Mouse (Mus musculus): Measurements from ENCODE around the gene Cebpa. TPM values are rescaled to one million over a fixed set of nuclear protein-coding genes. Genes with fewer than 3 reads are reported as not detected.

Gene Cebpa
- polyA plus RNA-seq (2015; fragmentation: Nextera tagmentation; extraction: Ambion mirVana) = 5.3 and 5.5 TPM in 2 replicates

DNA sequence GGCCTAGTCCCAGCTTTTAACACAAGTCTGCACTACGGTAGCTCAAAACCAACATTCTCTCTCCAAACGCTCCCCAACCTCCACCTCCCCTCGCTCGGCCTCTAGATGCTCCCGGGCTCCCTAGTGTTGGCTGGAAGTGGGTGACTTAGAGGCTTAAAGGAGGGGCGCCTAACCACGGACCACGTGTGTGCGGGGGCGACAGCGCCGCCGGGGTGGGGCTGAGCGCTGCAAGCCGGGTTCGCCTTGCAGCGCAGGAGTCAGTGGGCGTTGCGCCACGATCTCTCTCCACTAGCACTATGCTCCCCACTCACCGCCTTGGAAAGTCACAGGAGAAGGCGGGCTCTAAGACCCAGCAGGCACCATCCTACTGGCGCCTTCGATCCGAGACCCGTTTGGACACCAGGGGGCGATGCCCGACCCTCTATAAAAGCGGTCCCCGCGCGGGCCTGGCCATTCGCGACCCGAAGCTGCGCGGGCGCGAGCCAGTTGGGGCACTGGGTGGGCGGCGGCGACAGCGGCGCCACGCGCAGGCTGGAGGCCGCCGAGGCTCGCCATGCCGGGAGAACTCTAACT, at the start of gene Cebpa:
Gene Cebpa (plus strand): TSS at position 453 of the 573 bp plus-strand sequence.
- Histone ChIP-seq H3K9ac (peak within 1 kb of the TSS; percentile 78), H3K27ac (peak within 1 kb of the TSS; percentile 87), H3K4me3 (peak within 1 kb of the TSS; percentile 61), H3K9me3 (no peaks in the 10 kb centered on the region), H3K4me2 (peak within 1 kb of the TSS; percentile 96), H3K4me1 (peaks cover 49% of the 10 kb centered on the region), H3K36me3 (no peaks in the 10 kb centered on the region), H3K27me3 (peaks cover 74% of the 10 kb centered on the region)
- WGBS = under 1% methylated on average over 50 of the region's 50 CpGs
- peak; percentile 86 for ATAC-seq (ENCODE audit: insufficient number of reproducible peaks, insufficient read depth, low FRiP score, low TSS enrichment, low read depth)

DNA sequence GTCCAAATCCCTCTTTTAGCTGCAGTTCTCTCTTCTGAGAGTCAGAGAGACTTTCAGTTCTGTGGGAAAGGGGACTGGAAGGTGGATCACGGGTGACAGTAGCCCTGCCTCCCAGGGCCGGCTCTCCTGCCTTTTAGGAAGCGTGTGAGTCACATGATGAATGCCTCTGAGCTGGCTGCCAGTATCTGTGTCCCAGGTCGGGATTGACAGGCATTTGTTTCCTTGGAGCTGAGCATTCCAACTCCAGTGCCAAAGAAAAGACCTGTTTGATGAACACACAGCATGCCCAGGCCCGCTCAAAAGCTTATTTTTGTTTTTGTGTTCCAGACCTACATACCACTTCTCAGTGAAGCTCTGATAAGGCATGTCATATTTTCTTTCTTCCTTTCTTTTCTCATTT, 42.4 kb upstream of the Cebpa start:
- Histone ChIP-seq H3K4me3 (no peak overlapping the region), H3K9me3 (no peaks in the 10 kb centered on the region), H3K4me2 (no peak overlapping the region), H3K27ac (peak overlapping the region; percentile 33; the same call in 1 of the 2 replicates), H3K27me3 (no peaks in the 10 kb centered on the region), H3K4me1 (peaks cover 16% of the 10 kb centered on the region), H3K9ac (no peak overlapping the region), H3K36me3 (no peaks in the 10 kb centered on the region)
- WGBS = 43% methylated on average over 5 of the region's 5 CpGs
- no peak for ATAC-seq (ENCODE audit: insufficient number of reproducible peaks, insufficient read depth, low FRiP score, low TSS enrichment, low read depth)

DNA sequence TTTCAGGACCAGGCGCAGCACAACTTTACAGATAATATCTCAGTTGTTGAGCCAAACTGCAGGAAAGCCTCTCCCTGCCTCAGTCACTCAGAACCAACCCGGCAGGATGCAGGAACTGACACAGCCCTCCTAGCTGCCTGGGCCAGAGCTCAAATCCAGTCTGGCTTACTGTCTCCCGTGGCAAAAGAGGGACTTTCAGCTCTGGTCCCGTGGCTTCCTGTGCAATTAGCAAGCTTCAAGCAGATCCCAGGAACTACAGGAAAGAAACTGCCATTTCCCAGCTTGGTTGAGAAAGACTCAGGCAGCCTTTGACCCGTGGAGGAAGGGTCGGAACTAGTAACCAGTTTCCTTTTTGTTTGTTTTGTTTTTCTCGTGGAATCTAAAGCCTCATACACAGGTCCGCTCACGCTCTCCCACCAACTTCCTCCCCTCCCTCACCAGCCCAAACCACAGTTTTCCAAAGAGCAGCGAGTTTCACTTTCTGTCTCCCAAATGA, 38.2 kb upstream of the Cebpa start:
- no peaks in the 10 kb centered on the region for H3K36me3 ChIP-seq
- H3K4me2 ChIP-seq = peak overlapping the region; percentile 45
- H3K4me1 ChIP-seq = peaks cover 43% of the 10 kb centered on the region
- H3K9ac ChIP-seq = peak overlapping the region; percentile 40; the same call in 1 of the 2 replicates
- WGBS = 15% methylated on average over 10 of the region's 10 CpGs
- H3K9me3 ChIP-seq = no peaks in the 10 kb centered on the region
- H3K4me3 ChIP-seq = peak overlapping the region; percentile 3; the same call in 1 of the 2 replicates
- H3K27ac ChIP-seq = peak overlapping the region; percentile 85
- ATAC-seq (ENCODE audit: insufficient number of reproducible peaks, insufficient read depth, low FRiP score, low TSS enrichment, low read depth) = no peak; the same call in 1 of the 2 replicates
- no peaks in the 10 kb centered on the region for H3K27me3 ChIP-seq

GRCm38 (mm10) chr7:35081406-35082104, 37.5 kb upstream of the Cebpa start:
- Histone ChIP-seq H3K9ac (peak overlapping the region; percentile 40; the same call in 1 of the 2 replicates), H3K4me2 (peak overlapping the region; percentile 45), H3K4me1 (peaks cover 47% of the 10 kb centered on the region), H3K27ac (peak overlapping the region; percentile 85), H3K9me3 (no peaks in the 10 kb centered on the region), H3K27me3 (no peaks in the 10 kb centered on the region), H3K4me3 (no peak overlapping the region), H3K36me3 (no peaks in the 10 kb centered on the region)
- no peak for ATAC-seq (ENCODE audit: insufficient number of reproducible peaks, insufficient read depth, low FRiP score, low TSS enrichment, low read depth)
- 73% methylated on average over 9 of the region's 9 CpGs for WGBS

GRCm38 (mm10) chr7:35084565-35085360, 34.3 kb upstream of the Cebpa start:
- 52% methylated on average over 12 of the region's 12 CpGs for WGBS
- no peak for ATAC-seq (ENCODE audit: insufficient number of reproducible peaks, insufficient read depth, low FRiP score, low TSS enrichment, low read depth)

DNA sequence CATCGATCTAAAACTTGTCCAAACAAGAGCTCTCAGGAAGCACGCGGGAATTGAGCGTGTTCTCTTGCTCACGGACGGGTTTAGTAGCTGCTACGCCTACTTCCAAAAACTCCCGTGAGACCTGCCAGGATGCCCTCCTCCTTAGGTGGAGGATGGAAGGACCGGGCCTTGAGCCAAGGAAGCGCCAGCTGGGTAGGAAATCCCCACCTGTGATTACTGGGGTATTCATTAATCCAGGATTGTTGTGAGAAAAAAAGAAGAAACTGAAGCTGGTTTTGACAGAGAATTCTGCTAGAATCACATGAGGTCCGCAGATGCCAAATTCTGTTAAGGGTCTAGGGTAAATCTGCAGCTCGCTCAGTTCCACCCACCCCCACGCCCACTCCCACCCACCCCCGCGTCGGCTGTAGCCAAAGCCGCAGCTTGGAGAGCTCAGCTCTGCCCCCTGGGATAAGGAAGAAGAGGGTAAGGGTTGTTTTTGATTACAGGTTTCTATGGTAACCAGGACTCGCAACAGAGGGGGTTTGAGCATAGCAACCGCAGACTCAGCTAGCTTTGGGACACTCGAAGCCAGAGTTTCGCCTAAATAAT, 32.7 kb upstream of the Cebpa start:
- 0 out of 2 replicates have a peak overlapping the region, but pooled peaks have one; percentile 40 for H3K9ac ChIP-seq
- no peaks in the 10 kb centered on the region for H3K36me3 ChIP-seq
- no peaks in the 10 kb centered on the region for H3K9me3 ChIP-seq
- peak overlapping the region; percentile 32 for H3K4me3 ChIP-seq
- 0 out of 2 replicates have a peak, but pooled peaks cover 3% of the 10 kb centered on the region for H3K27me3 ChIP-seq
- H3K4me2 ChIP-seq = peak overlapping the region; percentile 65
- H3K27ac ChIP-seq = peak overlapping the region; percentile 78
- peak; percentile 56 for ATAC-seq (ENCODE audit: insufficient number of reproducible peaks, insufficient read depth, low FRiP score, low TSS enrichment, low read depth)
- H3K4me1 ChIP-seq = peaks cover 44% of the 10 kb centered on the region
- WGBS = under 1% methylated on average over 21 of the region's 21 CpGs

More at GRCm38 (mm10) chr7:35084565-35085360, 34.3 kb upstream of the Cebpa start:
- Histone ChIP-seq H3K4me1 (peaks cover 53% of the 10 kb centered on the region), H3K4me2 (no peak overlapping the region), H3K27ac (peak overlapping the region; percentile 28; the same call in 1 of the 2 replicates), H3K36me3 (no peaks in the 10 kb centered on the region), H3K9me3 (no peaks in the 10 kb centered on the region), H3K27me3 (0 out of 2 replicates have a peak, but pooled peaks cover 3% of the 10 kb centered on the region), H3K9ac (no peak overlapping the region), H3K4me3 (no peak overlapping the region)

- Histone ChIP-seq H3K36me3 (no peaks in the 10 kb centered on the region), H3K9me3 (no peaks in the 10 kb centered on the region), H3K4me2 (no peak overlapping the region), H3K27ac (no peak overlapping the region), H3K9ac (no peak overlapping the region), H3K4me3 (no peak overlapping the region), H3K27me3 (0 out of 2 replicates have a peak, but pooled peaks cover 3% of the 10 kb centered on the region), H3K4me1 (peaks cover 23% of the 10 kb centered on the region)
- no peak for ATAC-seq (ENCODE audit: insufficient number of reproducible peaks, insufficient read depth, low FRiP score, low TSS enrichment, low read depth)
- WGBS = 74% methylated on average over 5 of the region's 5 CpGs
These were observed 28.5 kb upstream of the Cebpa start for GRCm38 (mm10) chr7:35090550-35090949.

DNA sequence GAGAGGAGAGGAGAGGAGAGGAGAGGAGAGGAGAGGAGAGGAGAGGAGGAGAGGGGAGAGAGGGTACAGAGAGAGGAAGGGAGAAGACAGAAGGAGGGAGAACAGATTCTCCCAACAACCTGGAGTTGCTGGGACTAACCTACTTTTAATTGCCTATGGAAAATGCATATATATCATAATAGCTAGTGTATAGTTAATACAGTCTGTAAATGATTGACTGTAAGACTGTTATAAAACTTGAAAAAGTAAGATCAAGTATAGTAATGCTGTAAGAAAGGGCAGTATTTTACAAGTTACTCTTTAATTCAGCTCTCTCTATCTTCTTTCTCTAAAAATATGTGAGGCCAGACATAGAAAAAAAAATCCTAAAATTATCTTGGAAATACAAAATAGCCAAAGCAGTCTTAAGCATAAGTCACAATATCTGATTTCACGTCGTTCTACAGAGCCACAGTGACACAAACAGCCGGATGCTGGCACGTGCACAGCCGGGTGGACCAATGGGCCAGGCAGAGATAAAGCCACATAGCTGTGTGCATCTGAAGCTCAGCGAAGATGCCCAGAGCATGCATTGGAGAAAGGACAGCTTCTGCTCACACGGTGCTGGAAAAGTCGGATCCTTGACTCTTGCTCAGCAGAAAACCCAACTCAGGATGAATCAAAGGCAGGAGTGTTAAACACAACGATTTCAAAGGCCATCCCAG, 24.0 kb upstream of the Cebpa start:
- Histone ChIP-seq H3K36me3 (no peaks in the 10 kb centered on the region), H3K9ac (no peak overlapping the region), H3K27ac (no peak overlapping the region), H3K4me2 (no peak overlapping the region), H3K4me1 (peaks cover 6% of the 10 kb centered on the region; the same call in 1 of the 2 replicates), H3K27me3 (no peaks in the 10 kb centered on the region), H3K9me3 (no peaks in the 10 kb centered on the region), H3K4me3 (no peak overlapping the region)
- WGBS = 74% methylated on average over 9 of the region's 9 CpGs
- ATAC-seq (ENCODE audit: insufficient number of reproducible peaks, insufficient read depth, low FRiP score, low TSS enrichment, low read depth) = no peak

DNA sequence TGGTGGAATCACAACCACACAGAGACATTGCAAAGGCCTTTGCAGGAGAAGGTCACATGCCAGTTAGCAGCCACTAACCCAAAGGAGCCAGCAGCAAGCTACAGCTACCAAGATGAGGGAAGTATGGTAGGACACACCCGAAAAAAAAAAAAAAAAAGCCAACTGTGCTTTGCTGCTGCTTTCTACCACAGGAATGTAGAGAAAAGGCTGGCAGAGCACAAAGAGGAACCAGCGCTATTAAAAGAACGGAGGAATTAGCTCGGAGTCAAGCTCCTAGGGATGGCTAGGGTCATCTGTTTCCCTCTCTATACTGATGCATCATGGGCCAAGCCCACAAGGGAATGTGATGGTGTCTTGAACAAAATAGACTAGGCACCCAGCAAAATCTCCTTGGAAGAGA, 20.3 kb upstream of the Cebpa start:
- WGBS = 65% methylated on average over 4 of the region's 4 CpGs
- H3K4me2 ChIP-seq = no peak overlapping the region
- no peak overlapping the region for H3K27ac ChIP-seq
- no peak overlapping the region for H3K4me3 ChIP-seq
- no peak overlapping the region for H3K9ac ChIP-seq
- H3K36me3 ChIP-seq = no peaks in the 10 kb centered on the region
- no peak for ATAC-seq (ENCODE audit: insufficient number of reproducible peaks, insufficient read depth, low FRiP score, low TSS enrichment, low read depth)
- H3K27me3 ChIP-seq = no peaks in the 10 kb centered on the region
- H3K4me1 ChIP-seq = no peaks in the 10 kb centered on the region; the same call in 1 of the 2 replicates
- H3K9me3 ChIP-seq = peaks cover 3% of the 10 kb centered on the region; the same call in 1 of the 2 replicates

GRCm38 (mm10) chr7:35099528-35099927, 19.6 kb upstream of the Cebpa start:
- H3K4me3 ChIP-seq = no peak overlapping the region
- no peak overlapping the region for H3K27ac ChIP-seq
- H3K36me3 ChIP-seq = no peaks in the 10 kb centered on the region
- no peak for ATAC-seq (ENCODE audit: insufficient number of reproducible peaks, insufficient read depth, low FRiP score, low TSS enrichment, low read depth)
- no peaks in the 10 kb centered on the region for H3K27me3 ChIP-seq
- H3K4me2 ChIP-seq = no peak overlapping the region
- H3K9ac ChIP-seq = no peak overlapping the region
- H3K9me3 ChIP-seq = peaks cover 3% of the 10 kb centered on the region; the same call in 1 of the 2 replicates
- H3K4me1 ChIP-seq = no peaks in the 10 kb centered on the region; the same call in 1 of the 2 replicates
- WGBS = 92% methylated on average over 4 of the region's 4 CpGs

Data from embryonic facial prominence, embryonic 13.5 days (tissue).